Mouse (Mus musculus): ENCODE measurements around the gene Tll1. TPM values are rescaled to one million over a fixed set of nuclear protein-coding genes. Genes with fewer than 3 reads are reported as not detected.

Gene Tll1
- polyA plus RNA-seq, 1 experiment from 2014 or later, result 0.08 TPM

DNA sequence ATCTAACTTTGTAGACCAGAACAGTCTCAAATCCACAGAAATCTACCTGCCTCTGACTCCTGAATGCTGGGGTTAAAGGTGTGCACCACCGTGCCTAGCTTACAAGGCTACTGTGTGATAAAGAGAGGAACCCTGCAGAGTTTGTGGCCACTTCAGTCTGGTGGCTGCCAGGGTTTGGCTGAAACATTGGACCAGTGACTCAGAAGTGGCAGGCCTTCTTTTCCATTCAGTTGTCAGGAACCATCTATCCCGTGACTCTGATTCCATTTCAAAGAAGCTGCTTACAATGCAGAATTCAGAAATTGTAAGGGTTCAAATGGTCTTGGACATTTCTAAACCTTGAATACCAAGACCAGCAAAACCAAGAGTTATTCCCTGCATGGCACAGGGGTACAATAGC is 12.7 kb downstream of the Tll1 start:
- Histone ChIP-seq H3K9me3 (replicated peaks) (no peaks in the 10 kb centered on the region), H3K27ac (no peak overlapping the region), H3K36me3 (no peaks in the 10 kb centered on the region), H3K27me3 (no peaks in the 10 kb centered on the region), H3K9ac (no peak overlapping the region), H3K4me3 (replicated peaks) (no peak overlapping the region), H3K4me2 (no peak overlapping the region), H3K4me1 (replicated peaks) (no peaks in the 10 kb centered on the region)
- DNase-seq (no peak), ATAC-seq (ENCODE audit: low read depth) (no peak)
- 53% methylated on average over 2 of the region's 2 CpGs for WGBS (ENCODE audit: insufficient replicate concordance)

DNA sequence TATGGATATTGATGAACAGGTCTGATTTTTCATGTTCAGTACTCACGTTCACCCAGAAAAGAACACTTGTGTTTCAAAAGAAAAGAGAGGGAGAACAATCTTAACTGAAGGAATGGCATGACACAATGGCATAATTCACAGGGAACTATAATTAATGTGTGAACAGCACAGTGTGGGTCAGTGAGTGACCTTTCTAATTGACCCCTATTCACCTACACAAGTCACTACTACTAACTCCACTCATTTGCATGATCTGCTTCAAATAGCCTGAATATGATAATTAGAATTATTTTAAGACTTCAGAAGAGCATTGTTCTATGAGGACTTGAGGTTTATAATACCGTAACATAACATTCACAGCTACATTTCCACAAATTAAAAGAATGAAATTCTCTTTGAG is 18.2 kb downstream of the Tll1 start:
- no peaks in the 10 kb centered on the region for H3K9me3 ChIP-seq (replicated peaks)
- WGBS (ENCODE audit: insufficient replicate concordance), result 64% methylated on average over 2 of the region's 2 CpGs
- H3K27me3 ChIP-seq, result no peaks in the 10 kb centered on the region

DNA sequence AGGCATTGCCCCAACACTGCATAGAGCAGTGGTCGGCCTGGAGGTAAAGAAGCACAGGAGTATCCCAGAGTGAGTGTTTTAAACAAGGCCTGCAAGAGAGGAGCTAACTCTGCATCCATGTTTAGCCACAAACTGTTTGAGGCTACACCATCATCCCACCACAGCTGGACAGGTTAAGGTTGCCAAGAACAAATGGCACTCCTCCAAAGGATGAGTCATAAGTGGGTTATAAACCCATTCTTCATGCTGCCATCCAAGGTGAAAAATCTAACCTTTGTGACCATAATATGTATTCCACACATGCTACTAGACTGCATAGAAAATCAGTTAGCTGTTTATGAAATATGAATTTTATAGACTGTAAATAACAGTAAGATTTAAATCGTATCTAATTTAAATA is 29.1 kb downstream of the Tll1 start:
- DNase-seq, result no peak
- no peaks in the 10 kb centered on the region for H3K36me3 ChIP-seq
- H3K27me3 ChIP-seq, result no peaks in the 10 kb centered on the region
- no peak overlapping the region for H3K9ac ChIP-seq
- H3K9me3 ChIP-seq (replicated peaks), result no peaks in the 10 kb centered on the region
- no peak overlapping the region for H3K4me2 ChIP-seq
- no peak overlapping the region for H3K4me3 ChIP-seq (replicated peaks)
- whole genome bisulfite sequencing (ENCODE audit: insufficient replicate concordance), result 60% methylated on average over 2 of the region's 2 CpGs
- H3K4me1 ChIP-seq (replicated peaks), result no peaks in the 10 kb centered on the region
- ATAC-seq (ENCODE audit: low read depth), result no peak
- no peak overlapping the region for H3K27ac ChIP-seq

More for the DNA sequence above, 18.2 kb downstream of the Tll1 start:
- Histone ChIP-seq H3K9ac (no peak overlapping the region), H3K4me1 (replicated peaks) (no peaks in the 10 kb centered on the region), H3K4me3 (replicated peaks) (no peak overlapping the region), H3K27ac (no peak overlapping the region), H3K4me2 (no peak overlapping the region), H3K36me3 (no peaks in the 10 kb centered on the region)
- DNase-seq (no peak), ATAC-seq (ENCODE audit: low read depth) (no peak)

DNA sequence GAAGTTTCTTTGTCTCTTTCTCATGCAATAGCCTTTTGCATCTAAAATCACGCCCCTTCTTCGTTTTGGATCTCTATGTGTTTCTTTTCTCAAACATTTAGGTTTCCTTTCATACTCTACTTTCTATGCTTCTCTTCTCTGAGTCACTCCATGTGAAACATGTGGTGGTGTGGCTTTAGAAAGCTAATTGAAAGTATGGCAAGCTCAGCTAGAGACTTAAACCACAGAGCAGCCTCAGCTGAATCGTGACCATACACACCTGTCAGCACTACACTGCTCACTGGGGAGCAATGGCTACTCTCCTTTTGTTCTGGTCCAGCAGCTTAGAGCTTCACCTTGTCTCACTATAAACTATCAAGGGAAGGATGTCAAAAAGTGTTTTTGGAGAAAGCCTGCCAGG is 31.2 kb downstream of the Tll1 start:
- H3K9me3 ChIP-seq (replicated peaks), result no peaks in the 10 kb centered on the region
- H3K4me2 ChIP-seq, result no peak overlapping the region
- DNase-seq (no peak), ATAC-seq (ENCODE audit: low read depth) (no peak)
- 46% methylated on average over 3 of the region's 3 CpGs for WGBS (ENCODE audit: insufficient replicate concordance)
- no peak overlapping the region for H3K27ac ChIP-seq
- no peaks in the 10 kb centered on the region for H3K27me3 ChIP-seq
- no peak overlapping the region for H3K9ac ChIP-seq
- H3K4me3 ChIP-seq (replicated peaks), result no peak overlapping the region
- no peaks in the 10 kb centered on the region for H3K4me1 ChIP-seq (replicated peaks)
- no peaks in the 10 kb centered on the region for H3K36me3 ChIP-seq

DNA sequence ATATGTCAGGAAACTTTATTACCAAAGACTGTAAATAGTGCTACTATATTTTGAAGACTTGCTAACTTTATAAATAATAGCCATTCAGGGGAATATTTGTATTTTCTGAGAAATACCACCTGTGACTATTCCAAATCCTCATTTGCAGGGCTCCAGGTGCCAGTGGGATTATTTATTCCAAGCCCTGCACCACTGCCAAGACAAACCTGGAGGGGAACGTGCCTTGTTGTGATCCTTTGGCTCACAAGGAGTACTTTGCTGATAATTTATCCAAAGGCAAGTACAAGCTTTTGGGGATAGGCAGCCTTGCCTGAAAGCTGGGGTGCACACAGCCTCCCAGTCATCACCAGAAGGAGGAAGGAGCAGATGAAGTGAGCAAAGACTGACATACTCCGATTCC is 32.3 kb downstream of the Tll1 start:
- Histone ChIP-seq H3K9me3 (replicated peaks) (no peaks in the 10 kb centered on the region), H3K4me3 (replicated peaks) (no peak overlapping the region), H3K36me3 (no peaks in the 10 kb centered on the region), H3K4me2 (no peak overlapping the region), H3K27me3 (no peaks in the 10 kb centered on the region), H3K4me1 (replicated peaks) (no peaks in the 10 kb centered on the region), H3K27ac (no peak overlapping the region), H3K9ac (no peak overlapping the region)
- WGBS (ENCODE audit: insufficient replicate concordance), result 64% methylated on average over 2 of the region's 2 CpGs
- DNase-seq, result no peak
- ATAC-seq (ENCODE audit: low read depth), result no peak

DNA sequence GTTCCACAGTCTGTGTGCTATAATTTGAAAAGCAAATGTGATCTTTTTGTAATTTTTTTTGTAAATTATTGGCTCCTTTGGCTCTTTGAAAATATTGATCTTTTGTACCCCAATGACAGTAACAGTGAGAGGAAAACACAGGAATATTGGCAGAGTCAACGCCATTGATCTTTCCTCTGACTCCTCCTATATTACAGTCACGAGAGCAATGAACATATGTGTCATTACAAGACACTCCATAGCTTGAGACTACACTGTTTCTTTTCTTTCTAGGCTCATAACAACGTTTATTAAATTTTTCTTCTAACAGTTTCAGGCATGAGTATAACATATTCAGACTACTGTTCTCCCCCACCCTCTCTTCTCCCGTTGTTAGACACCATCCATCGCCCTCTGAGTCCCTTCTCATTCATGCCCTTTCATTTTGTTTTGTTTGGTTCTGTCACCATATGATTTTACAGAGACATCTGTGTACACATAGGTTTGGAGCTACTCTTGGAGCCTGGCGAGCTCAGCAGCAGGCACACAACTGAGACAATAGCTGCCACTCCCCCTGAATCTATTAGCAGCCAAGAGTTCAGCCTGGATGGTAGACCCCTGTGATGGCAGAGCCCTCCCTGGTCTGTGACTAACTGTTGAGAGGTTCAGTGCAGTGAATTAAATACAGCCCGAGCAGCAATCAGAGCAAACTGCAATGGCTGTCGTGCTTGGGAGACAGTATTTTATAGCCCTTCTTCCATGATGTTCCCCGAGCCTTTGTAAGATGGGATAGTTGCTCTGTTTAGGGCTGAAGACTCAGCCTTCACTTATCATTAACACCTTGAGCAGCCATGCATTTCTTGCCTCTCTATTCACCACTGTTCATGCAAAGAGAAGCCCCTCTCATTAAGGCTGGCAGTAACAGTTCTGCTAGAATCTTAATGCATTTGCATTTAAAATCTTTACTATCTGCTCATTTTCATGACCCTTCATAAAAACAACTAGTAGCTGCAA is 52.9 kb downstream of the Tll1 start:
- 49% methylated on average over 9 of the region's 9 CpGs for WGBS (ENCODE audit: insufficient replicate concordance)
- Histone ChIP-seq H3K4me1 (replicated peaks) (no peaks in the 10 kb centered on the region), H3K4me2 (no peak overlapping the region), H3K36me3 (no peaks in the 10 kb centered on the region), H3K9ac (no peak overlapping the region), H3K4me3 (replicated peaks) (no peak overlapping the region), H3K27ac (no peak overlapping the region), H3K27me3 (no peaks in the 10 kb centered on the region), H3K9me3 (replicated peaks) (no peaks in the 10 kb centered on the region)
- no peak for ATAC-seq (ENCODE audit: low read depth)
- DNase-seq, result no peak

DNA sequence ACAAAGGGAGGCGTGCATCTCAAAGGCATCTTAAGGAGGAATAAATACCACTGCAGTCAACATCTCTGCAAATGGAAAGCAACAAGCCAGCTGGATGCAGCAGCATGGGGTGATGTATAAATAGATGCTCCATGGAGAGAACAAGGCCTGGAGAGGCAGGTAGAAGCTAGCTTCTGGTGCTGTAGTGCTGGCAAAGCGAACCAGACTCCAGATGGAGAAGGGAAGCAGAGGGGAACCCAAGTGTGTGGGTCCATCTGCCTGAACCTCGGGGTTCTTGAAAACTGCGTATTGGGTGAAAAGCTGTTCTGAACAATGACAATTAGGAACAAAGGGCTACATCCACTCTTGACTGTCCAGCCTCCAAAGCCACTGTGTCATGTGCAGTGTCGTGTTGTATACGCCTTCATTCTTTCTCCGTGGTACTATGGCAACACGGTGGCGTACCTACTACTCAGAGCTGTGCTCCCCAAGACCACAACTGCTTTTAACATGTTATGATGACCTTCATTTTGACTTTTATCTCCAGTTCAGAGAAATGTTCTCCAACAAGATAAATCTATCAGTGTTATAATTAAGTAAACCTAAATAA is 53.8 kb downstream of the Tll1 start:
- 76% methylated on average over 9 of the region's 9 CpGs for WGBS (ENCODE audit: insufficient replicate concordance)
- H3K9me3 ChIP-seq (replicated peaks), result no peaks in the 10 kb centered on the region
- H3K4me3 ChIP-seq (replicated peaks), result no peak overlapping the region
- H3K27me3 ChIP-seq, result no peaks in the 10 kb centered on the region
- H3K27ac ChIP-seq, result no peak overlapping the region
- no peaks in the 10 kb centered on the region for H3K36me3 ChIP-seq
- no peaks in the 10 kb centered on the region for H3K4me1 ChIP-seq (replicated peaks)
- DNase-seq, result no peak
- no peak overlapping the region for H3K9ac ChIP-seq
- H3K4me2 ChIP-seq, result no peak overlapping the region
- ATAC-seq (ENCODE audit: low read depth), result no peak

DNA sequence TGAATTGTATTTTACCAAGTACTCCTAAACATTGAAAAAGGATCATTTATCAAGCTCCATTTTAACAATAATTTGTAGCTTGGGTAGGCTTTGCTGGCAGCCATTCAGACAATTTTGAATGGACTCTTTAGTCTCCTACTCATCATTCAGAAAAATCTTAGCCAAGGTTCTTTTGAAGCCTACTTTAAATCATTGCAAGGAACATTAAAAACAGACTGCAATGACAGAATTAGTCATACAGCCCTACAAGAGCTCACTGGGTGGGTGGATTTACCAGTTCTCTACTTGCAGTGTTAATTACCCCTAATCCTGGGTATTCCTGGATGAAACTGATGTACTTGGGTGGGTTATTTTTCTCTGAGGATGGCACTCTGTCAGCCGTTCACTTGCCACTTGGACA is 69.5 kb downstream of the Tll1 start:
- Histone ChIP-seq H3K4me2 (no peak overlapping the region), H3K9me3 (replicated peaks) (no peaks in the 10 kb centered on the region), H3K4me3 (replicated peaks) (no peak overlapping the region), H3K27ac (no peak overlapping the region), H3K9ac (no peak overlapping the region), H3K4me1 (replicated peaks) (no peaks in the 10 kb centered on the region), H3K36me3 (no peaks in the 10 kb centered on the region), H3K27me3 (no peaks in the 10 kb centered on the region)
- ATAC-seq (ENCODE audit: low read depth), result no peak
- 62% methylated on average over 1 of the region's 1 CpGs for WGBS (ENCODE audit: insufficient replicate concordance)
- DNase-seq, result no peak

DNA sequence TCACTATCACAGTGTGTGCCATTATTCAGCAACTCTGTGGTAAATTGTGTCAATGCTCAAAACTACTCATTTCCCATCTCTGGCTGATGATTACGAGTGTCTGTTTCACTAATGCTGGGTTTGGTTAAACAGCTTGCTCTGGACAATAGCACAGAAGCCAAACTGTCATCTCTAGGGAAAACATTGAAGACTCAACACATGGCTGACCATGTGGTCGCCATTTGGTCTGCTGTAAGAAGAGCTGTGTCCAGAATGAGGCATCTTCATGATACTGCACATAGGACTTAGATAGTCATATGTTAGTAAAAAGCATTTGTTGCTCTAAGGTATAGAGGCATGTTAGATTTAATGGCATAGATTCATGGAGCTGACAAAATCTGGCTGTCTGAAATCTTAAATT is 98.9 kb downstream of the Tll1 start:
- ATAC-seq (ENCODE audit: low read depth) (no peak), DNase-seq (no peak)
- H3K9ac ChIP-seq, result no peak overlapping the region
- H3K9me3 ChIP-seq (replicated peaks), result no peaks in the 10 kb centered on the region
- H3K36me3 ChIP-seq, result no peaks in the 10 kb centered on the region
- no peaks in the 10 kb centered on the region for H3K4me1 ChIP-seq (replicated peaks)
- no peak overlapping the region for H3K4me3 ChIP-seq (replicated peaks)
- H3K27me3 ChIP-seq, result no peaks in the 10 kb centered on the region
- no peak overlapping the region for H3K4me2 ChIP-seq
- WGBS (ENCODE audit: insufficient replicate concordance), result 41% methylated on average over 2 of the region's 2 CpGs
- no peak overlapping the region for H3K27ac ChIP-seq

DNA sequence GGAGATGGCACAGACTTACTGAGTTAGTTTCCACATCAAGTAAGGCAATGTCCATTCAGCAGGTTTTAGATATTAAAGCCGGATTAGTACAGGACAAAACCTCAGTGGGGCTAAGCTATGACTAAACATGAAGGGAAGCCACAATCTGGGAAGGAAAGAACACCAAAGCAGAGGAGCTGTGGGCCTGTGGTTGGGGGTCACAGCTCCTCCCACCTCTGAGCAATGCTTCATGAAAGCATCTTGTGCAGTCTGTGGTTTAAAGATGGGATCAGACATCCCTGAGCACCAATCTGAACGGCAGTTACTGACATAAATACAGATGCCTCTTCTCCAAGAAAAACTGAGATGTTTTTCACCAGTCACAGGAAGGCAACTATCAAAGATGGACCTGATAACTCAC is 132.7 kb downstream of the Tll1 start:
- no peak overlapping the region for H3K4me3 ChIP-seq (replicated peaks)
- no peak overlapping the region for H3K27ac ChIP-seq
- no peaks in the 10 kb centered on the region for H3K27me3 ChIP-seq
- 44% methylated on average over 2 of the region's 2 CpGs for WGBS (ENCODE audit: insufficient replicate concordance)
- DNase-seq (no peak), ATAC-seq (ENCODE audit: low read depth) (no peak)
- H3K9ac ChIP-seq, result no peak overlapping the region
- no peaks in the 10 kb centered on the region for H3K9me3 ChIP-seq (replicated peaks)
- no peaks in the 10 kb centered on the region for H3K4me1 ChIP-seq (replicated peaks)
- no peaks in the 10 kb centered on the region for H3K36me3 ChIP-seq
- no peak overlapping the region for H3K4me2 ChIP-seq

DNA sequence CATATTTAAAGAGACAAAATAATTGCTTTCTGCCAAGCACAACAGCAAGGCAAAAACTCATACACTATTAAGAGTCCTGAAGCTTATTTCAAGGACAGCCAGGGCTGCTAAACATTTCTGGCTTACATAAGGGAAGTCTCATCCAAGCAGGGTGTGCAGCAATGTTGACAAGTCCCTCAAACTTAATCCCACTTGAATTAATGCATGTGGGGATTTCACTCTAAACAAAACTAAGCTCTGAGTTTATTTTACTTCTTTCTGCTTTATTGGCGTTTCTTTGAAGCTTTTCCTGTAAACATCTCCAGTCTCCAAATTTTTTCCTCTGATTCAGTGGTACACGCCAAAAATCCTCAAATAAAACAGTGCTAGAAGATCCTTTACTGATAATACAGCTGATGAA is 146.2 kb downstream of the Tll1 start:
- Histone ChIP-seq H3K27ac (no peak overlapping the region), H3K4me1 (replicated peaks) (no peaks in the 10 kb centered on the region), H3K9me3 (replicated peaks) (no peaks in the 10 kb centered on the region), H3K4me3 (replicated peaks) (no peak overlapping the region), H3K4me2 (no peak overlapping the region), H3K9ac (no peak overlapping the region), H3K27me3 (no peaks in the 10 kb centered on the region), H3K36me3 (no peaks in the 10 kb centered on the region)
- no peak for ATAC-seq (ENCODE audit: low read depth)
- 56% methylated on average over 2 of the region's 2 CpGs for WGBS (ENCODE audit: insufficient replicate concordance)
- no peak for DNase-seq

DNA sequence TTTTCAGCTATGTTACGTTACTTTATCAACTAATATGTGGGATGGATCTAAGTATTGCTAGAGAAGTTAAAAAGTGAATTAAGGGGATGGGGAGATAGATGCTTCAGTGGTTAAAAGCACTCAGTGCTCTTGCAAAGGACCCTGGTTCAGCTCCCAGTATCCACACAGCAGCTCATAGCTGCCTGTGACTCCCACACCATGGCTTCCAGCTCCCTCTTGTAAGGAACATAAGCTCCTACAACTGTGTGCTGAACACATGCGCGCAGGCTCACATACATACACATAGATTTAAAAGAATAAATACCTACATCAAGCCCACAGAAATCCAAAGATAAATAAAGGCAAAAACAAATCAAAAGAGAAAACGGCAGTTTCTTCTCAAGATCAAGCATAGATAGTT is 148.5 kb downstream of the Tll1 start:
- H3K27ac ChIP-seq, result no peak overlapping the region
- H3K9ac ChIP-seq, result no peak overlapping the region
- no peak for DNase-seq
- H3K36me3 ChIP-seq, result no peaks in the 10 kb centered on the region
- no peaks in the 10 kb centered on the region for H3K4me1 ChIP-seq (replicated peaks)
- no peak for ATAC-seq (ENCODE audit: low read depth)
- no peak overlapping the region for H3K4me3 ChIP-seq (replicated peaks)
- no peaks in the 10 kb centered on the region for H3K27me3 ChIP-seq
- 69% methylated on average over 4 of the region's 4 CpGs for WGBS (ENCODE audit: insufficient replicate concordance)
- H3K9me3 ChIP-seq (replicated peaks), result no peaks in the 10 kb centered on the region
- no peak overlapping the region for H3K4me2 ChIP-seq

All from liver, embryonic 13.5 days (tissue).